In the genomic region with DNA sequence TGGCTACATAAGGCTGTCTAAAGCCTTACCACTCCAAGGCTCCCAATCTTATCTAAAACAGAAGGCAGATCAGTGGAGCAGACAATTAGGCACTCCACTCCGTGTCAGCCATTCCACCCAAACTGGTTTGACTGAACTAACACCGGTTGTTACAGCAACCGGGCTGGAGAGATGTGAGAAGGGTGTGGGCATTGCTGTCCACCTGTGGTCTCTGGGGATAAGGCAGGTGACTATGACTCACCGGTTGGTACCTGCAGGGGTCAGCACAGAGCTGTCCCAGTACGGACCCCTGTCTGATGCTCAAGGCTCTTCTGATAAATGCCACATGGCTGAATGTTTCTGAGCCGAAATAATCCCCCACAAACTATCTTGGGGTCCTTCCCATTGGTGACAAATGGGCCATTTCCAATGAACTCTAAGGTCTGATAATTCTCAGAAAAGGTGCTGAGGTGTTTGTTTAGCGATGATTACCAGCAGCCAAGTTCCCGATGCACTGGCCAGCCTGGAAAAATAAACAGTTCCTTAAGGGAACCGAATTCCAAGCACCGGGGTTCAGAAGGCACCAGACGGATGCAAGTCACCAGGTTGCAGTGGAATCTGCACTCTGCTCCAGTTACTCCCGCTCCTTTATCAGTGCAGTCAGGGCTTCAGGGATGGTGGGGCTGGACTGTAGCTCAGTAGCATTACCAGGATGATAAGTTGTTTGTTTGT, we compare ENCODE assay signal across 11 mouse cellular contexts. TPM values are rescaled to one million over a fixed set of nuclear protein-coding genes. Genes with fewer than 3 reads are reported as not detected.
DNase-seq lines count a peak whose midpoint lies in the region; ATAC-seq and TF ChIP-seq lines count a peak whose summit lies in the region.
"Had no signal": no experiment of that assay in that cellular context is flagged by ENCODE, and none has a peak within 500 bp of the region (broad histone marks: within the 10 kb centered on the region; RNA-seq: fewer than 3 reads in every experiment).

No protein-coding gene starts in this region.

- no peak overlapping the region for H3K4me2 ChIP-seq in limb, embryonic 11.5 days (ENCODE audit: low read depth, severe bottlenecking)
- no peak overlapping the region for H3K4me2 ChIP-seq in intestine, embryonic 14.5 days (ENCODE audit: low read length)
- H3K4me2 ChIP-seq in midbrain, embryonic 14.5 days (ENCODE audit: low read length): no peak overlapping the region
- H3K4me2 ChIP-seq: heart, embryonic 12.5 days had no signal

- WGBS in limb, embryonic 11.5 days: 44% methylated on average over 12 of the region's 12 CpGs
- WGBS in limb, embryonic 10.5 days: 49% methylated on average over 12 of the region's 12 CpGs
- 32% methylated on average over 12 of the region's 12 CpGs for WGBS in intestine, embryonic 14.5 days
- WGBS in midbrain, embryonic 14.5 days: 66% methylated on average over 12 of the region's 12 CpGs

- no peaks in the 10 kb centered on the region for H3K36me3 ChIP-seq in limb, embryonic 11.5 days (ENCODE audit: control insufficient read depth, insufficient read depth, low read length)
- no peaks in the 10 kb centered on the region for H3K36me3 ChIP-seq in limb, embryonic 10.5 days
- no peaks in the 10 kb centered on the region for H3K36me3 ChIP-seq in ES-Bruce4 (ENCODE audit: control insufficient read depth, insufficient read depth, low read length, poor library complexity, severe bottlenecking)
- no peaks in the 10 kb centered on the region for H3K36me3 ChIP-seq in intestine, embryonic 14.5 days (ENCODE audit: control insufficient read depth, insufficient read depth, low read length)
- no peaks in the 10 kb centered on the region for H3K36me3 ChIP-seq in midbrain, embryonic 14.5 days (ENCODE audit: control insufficient read depth, insufficient read depth, low read length)
- H3K36me3 ChIP-seq: heart, embryonic 12.5 days had no signal

- H3K9me3 ChIP-seq in limb, embryonic 11.5 days (ENCODE audit: control insufficient read depth, low read length): no peaks in the 10 kb centered on the region
- H3K9me3 ChIP-seq in limb, embryonic 10.5 days (replicated peaks): no peaks in the 10 kb centered on the region
- no peaks in the 10 kb centered on the region for H3K9me3 ChIP-seq in ES-Bruce4 (replicated peaks; ENCODE audit: control insufficient read depth, insufficient read depth, low read length, poor library complexity, severe bottlenecking)
- no peaks in the 10 kb centered on the region for H3K9me3 ChIP-seq in intestine, embryonic 14.5 days (ENCODE audit: control insufficient read depth, low read length)
- H3K9me3 ChIP-seq in midbrain, embryonic 14.5 days (ENCODE audit: control insufficient read depth, low read length): no peaks in the 10 kb centered on the region

- DNase-seq in limb, embryonic 11.5 days (ENCODE audit: low spot score): peak; percentile 25
- no peak for DNase-seq in limb, embryonic 10.5 days (ENCODE audit: low spot score)
- no peak for DNase-seq in intestine, embryonic 14.5 days (ENCODE audit: low spot score)
- peak; percentile 43 to 49 for DNase-seq in kidney, postnatal 4 days
- no peak for DNase-seq in thymus, postnatal 4 days
- DNase-seq in midbrain, embryonic 14.5 days: no peak
- DNase-seq: cerebellum, adult 9-11 months had no signal

- TF ChIP-seq EP300 in ES-Bruce4 (IDR thresholded peaks at IDR 0.05; ENCODE audit: insufficient read depth, low read depth, low read length): no peak

- no peak overlapping the region for H3K27ac ChIP-seq in limb, embryonic 11.5 days (replicated peaks; ENCODE audit: low read depth, low read length)
- no peak overlapping the region for H3K27ac ChIP-seq in limb, embryonic 10.5 days
- no peak overlapping the region for H3K27ac ChIP-seq in ES-Bruce4 (ENCODE audit: insufficient read depth, low read length)
- H3K27ac ChIP-seq in intestine, embryonic 14.5 days (ENCODE audit: low read depth): no peak overlapping the region
- H3K27ac ChIP-seq in midbrain, embryonic 14.5 days (replicated peaks; ENCODE audit: low read depth, low read length): no peak overlapping the region
- H3K27ac ChIP-seq: macrophage had no signal

- ATAC-seq in limb, embryonic 11.5 days (ENCODE audit: insufficient number of reproducible peaks, low FRiP score, low TSS enrichment, low read depth): no peak
- peak; percentile 70 for ATAC-seq in intestine, embryonic 14.5 days (replicated peaks; ENCODE audit: low FRiP score, low TSS enrichment, low read depth)
- no peak for ATAC-seq in midbrain, embryonic 14.5 days (ENCODE audit: low FRiP score, low TSS enrichment)

- TF ChIP-seq CTCF in ES-Bruce4 (IDR thresholded peaks at IDR 0.05; ENCODE audit: low read depth, low read length): peak; percentile 40

- H3K9ac ChIP-seq in limb, embryonic 11.5 days (ENCODE audit: low read length): no peak overlapping the region
- H3K9ac ChIP-seq in ES-Bruce4 (ENCODE audit: low read depth, poor library complexity, severe bottlenecking): no peak overlapping the region
- no peak overlapping the region for H3K9ac ChIP-seq in intestine, embryonic 14.5 days (ENCODE audit: low read length)
- no peak overlapping the region for H3K9ac ChIP-seq in midbrain, embryonic 14.5 days (replicated peaks; ENCODE audit: low read length)
- H3K9ac ChIP-seq: heart, embryonic 12.5 days had no signal

- H3K27me3 ChIP-seq in limb, embryonic 11.5 days (ENCODE audit: control insufficient read depth, insufficient read depth, low read length): no peaks in the 10 kb centered on the region
- H3K27me3 ChIP-seq in limb, embryonic 10.5 days (ENCODE audit: low read depth, poor library complexity, severe bottlenecking): no peaks in the 10 kb centered on the region
- no peaks in the 10 kb centered on the region for H3K27me3 ChIP-seq in ES-Bruce4 (ENCODE audit: control insufficient read depth, insufficient read depth, low read length, poor library complexity, severe bottlenecking)
- H3K27me3 ChIP-seq in intestine, embryonic 14.5 days (replicated peaks; ENCODE audit: control insufficient read depth, insufficient read depth, low read length): no peaks in the 10 kb centered on the region
- H3K27me3 ChIP-seq in midbrain, embryonic 14.5 days (ENCODE audit: control insufficient read depth, insufficient read depth, low read length): no peaks in the 10 kb centered on the region
- H3K27me3 ChIP-seq: heart, embryonic 12.5 days had no signal

- no peaks in the 10 kb centered on the region for H3K4me1 ChIP-seq in limb, embryonic 11.5 days (ENCODE audit: control insufficient read depth, insufficient read depth, low read length)
- peaks cover 3% of the 10 kb centered on the region; the same call in 1 of the 2 replicates for H3K4me1 ChIP-seq in limb, embryonic 10.5 days
- H3K4me1 ChIP-seq in ES-Bruce4 (ENCODE audit: control insufficient read depth, insufficient read depth, low read length): no peaks in the 10 kb centered on the region
- H3K4me1 ChIP-seq in intestine, embryonic 14.5 days (replicated peaks; ENCODE audit: control insufficient read depth, insufficient read depth, low read length): no peaks in the 10 kb centered on the region
- H3K4me1 ChIP-seq in midbrain, embryonic 14.5 days (ENCODE audit: control insufficient read depth, insufficient read depth, low read length): no peaks in the 10 kb centered on the region
- H3K4me1 ChIP-seq: heart, embryonic 12.5 days had no signal

- no peak overlapping the region for H3K4me3 ChIP-seq in limb, embryonic 11.5 days (ENCODE audit: low read depth, low read length)
- no peak overlapping the region for H3K4me3 ChIP-seq in limb, embryonic 10.5 days
- H3K4me3 ChIP-seq in ES-Bruce4 (ENCODE audit: low read depth, low read length): no peak overlapping the region
- no peak overlapping the region for H3K4me3 ChIP-seq in intestine, embryonic 14.5 days (ENCODE audit: low read depth, low read length)
- H3K4me3 ChIP-seq in midbrain, embryonic 14.5 days (replicated peaks; ENCODE audit: low read depth, low read length): no peak overlapping the region
- H3K4me3 ChIP-seq: heart, embryonic 12.5 days had no signal

- TF ChIP-seq POLR2A in ES-Bruce4 (IDR thresholded peaks at IDR 0.05; ENCODE audit: insufficient read depth, low read length): no peak

RNA-seq across cellular contexts. Expression of gene Cfap221, which starts 31.1 kb away (rescaled TPM):
- polyA plus RNA-seq in limb, embryonic 11.5 days (2014; fragmentation: Nextera tagmentation; extraction: Ambion mirVana): not detected in 2 replicates
- polyA plus RNA-seq in limb, embryonic 10.5 days (2016; fragmentation: Nextera tagmentation; extraction: Ambion mirVana): not detected in 2 replicates
- not detected in 2 replicates for polyA plus RNA-seq in ES-Bruce4 (2011; ENCODE audit: insufficient read depth, insufficient read length, low read depth, missing spikeins)
- 0.18 TPM in 1 of 2 replicates, not detected in the other for polyA plus RNA-seq in intestine, embryonic 14.5 days (2014; fragmentation: Nextera tagmentation; extraction: Ambion mirVana)
- polyA plus RNA-seq in midbrain, embryonic 14.5 days (2014; fragmentation: Nextera tagmentation; extraction: Ambion mirVana): 0.37 TPM in 1 of 2 replicates, not detected in the other
- polyA plus RNA-seq: heart, embryonic 12.5 days; macrophage; spleen, adult 2 months had no signal

RNA-seq across cellular contexts. Expression of gene Sctr, which starts 40.7 kb away (rescaled TPM):
- polyA plus RNA-seq in limb, embryonic 11.5 days (2014; fragmentation: Nextera tagmentation; extraction: Ambion mirVana): not detected in 2 replicates
- polyA plus RNA-seq in limb, embryonic 10.5 days (2016; fragmentation: Nextera tagmentation; extraction: Ambion mirVana): 0.06 TPM in 1 of 2 replicates, not detected in the other
- polyA plus RNA-seq in ES-Bruce4 (2011; ENCODE audit: insufficient read depth, insufficient read length, low read depth, missing spikeins): not detected in 2 replicates
- 1.3 and 1.4 TPM in 2 replicates for polyA plus RNA-seq in intestine, embryonic 14.5 days (2014; fragmentation: Nextera tagmentation; extraction: Ambion mirVana)
- 0.38 and 0.53 TPM in 2 replicates for polyA plus RNA-seq in midbrain, embryonic 14.5 days (2014; fragmentation: Nextera tagmentation; extraction: Ambion mirVana)
- polyA plus RNA-seq: macrophage had no signal

RNA-seq across cellular contexts. Expression of gene Tmem177, which starts 53.0 kb away (rescaled TPM):
- polyA plus RNA-seq in limb, embryonic 11.5 days (2014; fragmentation: Nextera tagmentation; extraction: Ambion mirVana): 8.0 and 8.2 TPM in 2 replicates
- polyA plus RNA-seq in limb, embryonic 10.5 days (2016; fragmentation: Nextera tagmentation; extraction: Ambion mirVana): 9.7 and 10.7 TPM in 2 replicates
- polyA plus RNA-seq in ES-Bruce4 (2011; ENCODE audit: insufficient read depth, insufficient read length, low read depth, missing spikeins): 6.8 and 8.7 TPM in 2 replicates
- 7.8 and 8.3 TPM in 2 replicates for polyA plus RNA-seq in intestine, embryonic 14.5 days (2014; fragmentation: Nextera tagmentation; extraction: Ambion mirVana)
- 5.2 and 7.5 TPM in 2 replicates for polyA plus RNA-seq in midbrain, embryonic 14.5 days (2014; fragmentation: Nextera tagmentation; extraction: Ambion mirVana)

Comparison
In these comparisons a context has a peak if more than half of its experiments do, and no peak if none do; other contexts are left out.
1. DNase-seq: peak in limb, embryonic 11.5 days (single experiment) and kidney, postnatal 4 days (2 of 2); none in limb, embryonic 10.5 days (single experiment), intestine, embryonic 14.5 days (single experiment), thymus, postnatal 4 days (single experiment) and midbrain, embryonic 14.5 days (single experiment).